Mouse (Mus musculus) frontal cortex, postnatal 36 days (tissue): Measurements from ENCODE around the gene Cemip2.

Source experiments
- DNase-seq, 2 experiments: peaks; one replicate each; pipeline ENCODE4 v3.0.0; 2022; ENCODE audit warnings: low spot score in 2 of 2

Cemip2 gene

GRCm38 (mm10) chr19:21779106-21779505 is 964 bp downstream of the Cemip2 start:
- no peak for DNase-seq

- DNase-seq, result no peak
Measured at GRCm38 (mm10) chr19:21780663-21781062, 2.5 kb downstream of the Cemip2 start.

GRCm38 (mm10) chr19:21781066-21781786 is 3.1 kb downstream of the Cemip2 start:
- no peak for DNase-seq

GRCm38 (mm10) chr19:21781787-21782432 is 3.8 kb downstream of the Cemip2 start:
- no peak for DNase-seq

- DNase-seq, result no peak
Measured at GRCm38 (mm10) chr19:21783717-21784116, 5.6 kb downstream of the Cemip2 start.

- no peak for DNase-seq
Measured at GRCm38 (mm10) chr19:21784331-21785131, 6.4 kb downstream of the Cemip2 start.

- no peak for DNase-seq
Measured at GRCm38 (mm10) chr19:21785132-21785528, 7.0 kb downstream of the Cemip2 start.

- DNase-seq, result peak; percentile 47 to 53
Measured at GRCm38 (mm10) chr19:21787004-21787480, 8.9 kb downstream of the Cemip2 start.

- DNase-seq, result no peak
Measured at GRCm38 (mm10) chr19:21788999-21789398, 10.9 kb downstream of the Cemip2 start.

GRCm38 (mm10) chr19:21789676-21790075 is 11.5 kb downstream of the Cemip2 start:
- no peak for DNase-seq

- DNase-seq, result no peak
Measured at GRCm38 (mm10) chr19:21791386-21791785, 13.2 kb downstream of the Cemip2 start.

GRCm38 (mm10) chr19:21791826-21792225 is 13.7 kb downstream of the Cemip2 start:
- DNase-seq, result no peak

- peak in 1 of 2 experiments; percentile 18 for DNase-seq
Measured at GRCm38 (mm10) chr19:21792587-21793175, 14.5 kb downstream of the Cemip2 start.

GRCm38 (mm10) chr19:21794569-21794968 is 16.4 kb downstream of the Cemip2 start:
- no peak for DNase-seq

- DNase-seq, result no peak
Measured at GRCm38 (mm10) chr19:21796333-21796732, 18.2 kb downstream of the Cemip2 start.

GRCm38 (mm10) chr19:21798700-21799099 is 20.6 kb downstream of the Cemip2 start:
- DNase-seq, result no peak

- no peak for DNase-seq
Measured at GRCm38 (mm10) chr19:21799410-21800373, 21.6 kb downstream of the Cemip2 start.

- DNase-seq, result no peak
Measured at GRCm38 (mm10) chr19:21804488-21804887, 26.3 kb downstream of the Cemip2 start.

GRCm38 (mm10) chr19:21805305-21805704 is 27.2 kb downstream of the Cemip2 start:
- DNase-seq, result peak; percentile 30 to 61

- DNase-seq, result no peak
Measured at GRCm38 (mm10) chr19:21810135-21810534, 32.0 kb downstream of the Cemip2 start.

GRCm38 (mm10) chr19:21813560-21813959 is 35.4 kb downstream of the Cemip2 start:
- DNase-seq, result no peak
